Mouse (Mus musculus) limb, embryonic 15.5 days (tissue): ENCODE measurements around the gene Alpk1. TPM values are rescaled to one million over a fixed set of nuclear protein-coding genes. Genes with fewer than 3 reads are reported as not detected.

Source experiments
- ATAC-seq: fragments of 200-750 bp; cut with Nextera tagmentation; 2 replicates; pipeline ENCODE4 v1.8.0; 2017; ENCODE audit warnings: low read depth, moderate TSS enrichment; ENCODE audit not compliant: insufficient number of reproducible peaks, low FRiP score, low TSS enrichment
- H3K27ac ChIP-seq: fragments of 300-500 bp; sonication (generic); 2 replicates; pipeline ENCODE4 v1.5.1; 2015; ENCODE audit warnings: moderate library complexity, mild to moderate bottlenecking, inconsistent platforms
- H3K27me3 ChIP-seq: fragments of 300-500 bp; sonication (generic); 2 replicates; pipeline ENCODE4 v1.6.1; 2015; ENCODE audit warnings: inconsistent platforms
- H3K36me3 ChIP-seq: fragments of 300-500 bp; sonication (generic); 2 replicates; pipeline ENCODE4 v1.6.1; 2015; ENCODE audit warnings: inconsistent platforms
- H3K4me1 ChIP-seq: fragments of 300-500 bp; sonication (generic); 2 replicates; pipeline ENCODE4 v1.6.1; 2015; ENCODE audit warnings: inconsistent platforms
- H3K4me2 ChIP-seq: fragments of 300-500 bp; sonication (generic); 2 replicates; pipeline ENCODE4 v1.6.1; 2015; ENCODE audit warnings: mild to moderate bottlenecking, inconsistent platforms
- H3K4me3 ChIP-seq: fragments of 300-500 bp; sonication (generic); 2 replicates; pipeline ENCODE4 v1.5.1; 2015; ENCODE audit warnings: mild to moderate bottlenecking, inconsistent platforms
- H3K9ac ChIP-seq: fragments of 300-500 bp; sonication (generic); 2 replicates; pipeline ENCODE4 v1.6.1; 2015; ENCODE audit warnings: inconsistent platforms
- H3K9me3 ChIP-seq: fragments of 300-500 bp; sonication (generic); 2 replicates; pipeline ENCODE4 v1.6.1; 2016; ENCODE audit warnings: inconsistent platforms
- WGBS: fragments of 180-500 bp; shearing (Covaris S2); methylation state at CpG from one replicate; pipeline ENCODE4 v1.1.7; 2015; 5-methylcytosine and 5-hydroxymethylcytosine counted together
- polyA plus RNA-seq: library from polyadenylated mRNA; unstranded; fragments of >200 nt; fragmentation: Nextera tagmentation; extraction: Ambion mirVana; gene quantifications from 2 replicates; pipeline ENCODE4 v1.2.1, GENCODE M21; 2015

Gene Alpk1
- polyA plus RNA-seq, 1 experiment from 2014 or later = 1.5 TPM

DNA sequence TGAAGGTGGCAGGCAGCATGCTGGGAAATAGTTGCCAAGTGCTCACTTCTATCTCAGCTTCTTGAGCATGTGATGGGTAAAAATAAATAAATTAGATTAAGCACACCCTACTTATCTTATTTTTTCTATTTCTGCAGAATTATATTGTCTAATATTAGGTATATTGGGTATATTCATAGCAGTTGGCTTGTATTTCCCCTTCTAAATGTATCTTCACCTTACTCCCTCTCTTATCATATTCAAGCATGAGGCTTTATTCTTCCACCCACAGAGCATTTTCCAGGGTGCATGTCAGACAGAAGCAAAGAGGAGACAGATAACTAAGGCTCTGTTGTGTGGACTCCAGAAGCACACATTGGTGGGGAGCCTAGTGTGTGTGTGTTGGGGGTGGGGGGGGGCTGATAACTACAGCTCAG lies 22.4 kb downstream of the Alpk1 start:
- no peak overlapping the region for H3K4me2 ChIP-seq
- no peak overlapping the region for H3K27ac ChIP-seq
- ATAC-seq = no peak
- no peaks in the 10 kb centered on the region for H3K36me3 ChIP-seq
- H3K4me1 ChIP-seq = no peaks in the 10 kb centered on the region
- no peak overlapping the region for H3K4me3 ChIP-seq
- H3K27me3 ChIP-seq = peaks cover 39% of the 10 kb centered on the region; the same call in 1 of the 2 replicates
- no peak overlapping the region for H3K9ac ChIP-seq
- H3K9me3 ChIP-seq = no peaks in the 10 kb centered on the region

DNA sequence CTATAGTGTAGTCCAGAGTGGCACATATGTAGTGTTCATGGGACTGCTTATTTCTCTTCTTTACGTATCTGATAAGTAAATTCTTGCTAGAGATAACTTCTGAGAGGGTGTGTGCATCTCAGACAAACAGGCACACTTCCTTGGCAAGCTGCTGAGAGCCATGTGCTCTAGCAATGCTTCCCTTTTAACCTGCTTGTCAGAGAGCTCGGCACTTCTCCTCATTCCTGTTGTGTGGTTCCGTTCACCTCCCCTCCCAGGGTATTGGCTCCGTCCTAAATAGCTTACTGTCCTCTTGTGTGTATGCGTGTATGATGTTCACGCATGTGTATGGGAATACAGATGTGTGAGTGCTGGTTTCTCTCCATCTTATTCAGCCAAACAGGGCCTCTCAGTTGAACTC lies 23.9 kb downstream of the Alpk1 start:
- Histone ChIP-seq H3K27me3 (peaks cover 30% of the 10 kb centered on the region; the same call in 1 of the 2 replicates), H3K36me3 (no peaks in the 10 kb centered on the region), H3K9me3 (no peaks in the 10 kb centered on the region), H3K9ac (no peak overlapping the region), H3K4me2 (no peak overlapping the region), H3K4me1 (no peaks in the 10 kb centered on the region), H3K4me3 (no peak overlapping the region), H3K27ac (no peak overlapping the region)
- no peak for ATAC-seq
- WGBS = 79% methylated on average over 6 of the region's 6 CpGs

DNA sequence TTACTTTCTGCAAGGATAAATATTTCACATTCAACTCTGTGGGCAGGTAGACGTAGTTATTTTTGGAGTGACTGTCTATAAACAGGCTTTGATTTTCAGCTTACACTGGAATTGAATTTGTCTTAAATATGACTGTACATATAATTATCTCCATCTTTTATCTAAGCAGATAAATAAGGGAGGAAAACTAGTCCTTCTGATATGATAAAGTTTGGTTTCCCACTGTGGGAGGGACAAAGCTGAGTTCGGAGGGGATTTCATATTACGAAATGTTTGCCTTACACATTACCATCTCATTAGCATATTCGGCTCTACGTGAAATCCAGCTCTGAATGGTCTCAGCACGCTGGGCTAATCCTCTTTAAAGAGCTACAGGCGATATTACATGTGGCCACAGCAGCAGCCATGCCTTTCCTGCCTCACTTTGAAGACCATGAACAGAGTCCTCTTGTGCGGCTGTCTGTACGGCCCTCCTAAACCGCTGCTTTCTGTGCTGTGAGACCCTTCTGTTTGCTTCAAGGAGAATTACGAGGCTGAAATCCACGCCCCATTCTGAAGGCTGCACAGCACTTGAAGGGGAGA lies 30.3 kb downstream of the Alpk1 start:
- no peak for ATAC-seq
- no peak overlapping the region for H3K9ac ChIP-seq
- peak overlapping the region; percentile 10; the same call in 1 of the 2 replicates for H3K4me2 ChIP-seq
- WGBS = 14% methylated on average over 12 of the region's 12 CpGs
- H3K4me3 ChIP-seq = no peak overlapping the region
- no peak overlapping the region for H3K27ac ChIP-seq
- H3K27me3 ChIP-seq = peaks cover 50% of the 10 kb centered on the region
- H3K9me3 ChIP-seq = no peaks in the 10 kb centered on the region
- no peaks in the 10 kb centered on the region for H3K36me3 ChIP-seq
- H3K4me1 ChIP-seq = 0 out of 2 replicates have a peak, but pooled peaks cover 6% of the 10 kb centered on the region

DNA sequence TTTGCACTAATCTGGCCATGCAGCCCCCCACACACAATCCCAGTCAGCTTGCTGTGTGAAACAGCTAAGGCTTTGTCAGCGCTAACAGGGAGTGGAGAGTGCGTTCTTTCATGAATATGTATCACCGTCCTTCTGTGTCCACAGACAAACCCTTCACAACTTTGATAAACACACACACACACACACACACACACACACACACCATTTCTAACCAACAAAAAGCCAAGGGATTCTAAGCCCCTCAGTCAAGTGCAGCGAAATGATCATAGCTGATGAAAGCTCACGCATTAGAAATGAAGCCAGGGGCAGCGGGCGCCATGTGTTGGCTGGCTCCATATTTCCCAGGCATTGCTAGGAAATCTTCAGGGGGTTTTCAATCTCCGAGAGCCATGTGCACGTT lies 31.1 kb downstream of the Alpk1 start:
- H3K4me1 ChIP-seq = 0 out of 2 replicates have a peak, but pooled peaks cover 6% of the 10 kb centered on the region
- 0 out of 2 replicates have a peak overlapping the region, but pooled peaks have one; percentile 2 for H3K4me2 ChIP-seq
- H3K27me3 ChIP-seq = peaks cover 50% of the 10 kb centered on the region
- no peaks in the 10 kb centered on the region for H3K9me3 ChIP-seq
- no peak overlapping the region for H3K27ac ChIP-seq
- no peak overlapping the region for H3K4me3 ChIP-seq
- no peaks in the 10 kb centered on the region for H3K36me3 ChIP-seq
- WGBS = 21% methylated on average over 9 of the region's 9 CpGs
- ATAC-seq = no peak
- H3K9ac ChIP-seq = no peak overlapping the region

DNA sequence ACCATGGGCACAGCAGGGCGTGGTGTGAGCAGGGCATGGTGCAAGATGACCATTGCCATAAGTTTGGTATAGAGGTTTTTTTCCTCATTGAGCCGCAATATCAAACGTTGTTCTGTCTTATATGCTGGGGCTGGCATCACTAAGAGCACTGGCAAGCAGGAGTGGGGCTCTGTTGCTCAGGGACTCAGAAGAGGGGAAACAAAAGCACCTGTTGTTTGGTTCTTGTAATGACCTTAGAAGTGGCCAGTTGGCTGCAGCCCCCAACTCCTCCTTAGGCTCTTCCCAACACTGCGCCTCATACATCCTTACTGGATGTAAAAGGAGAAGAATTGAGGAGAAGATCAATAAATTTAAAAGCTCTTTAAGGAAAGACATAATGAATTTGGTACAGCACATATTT lies 31.7 kb downstream of the Alpk1 start:
- Histone ChIP-seq H3K27ac (no peak overlapping the region), H3K4me1 (0 out of 2 replicates have a peak, but pooled peaks cover 6% of the 10 kb centered on the region), H3K27me3 (peaks cover 49% of the 10 kb centered on the region), H3K36me3 (no peaks in the 10 kb centered on the region), H3K9me3 (no peaks in the 10 kb centered on the region), H3K4me3 (no peak overlapping the region), H3K4me2 (no peak overlapping the region), H3K9ac (no peak overlapping the region)
- WGBS = 58% methylated on average over 4 of the region's 4 CpGs
- ATAC-seq = no peak

DNA sequence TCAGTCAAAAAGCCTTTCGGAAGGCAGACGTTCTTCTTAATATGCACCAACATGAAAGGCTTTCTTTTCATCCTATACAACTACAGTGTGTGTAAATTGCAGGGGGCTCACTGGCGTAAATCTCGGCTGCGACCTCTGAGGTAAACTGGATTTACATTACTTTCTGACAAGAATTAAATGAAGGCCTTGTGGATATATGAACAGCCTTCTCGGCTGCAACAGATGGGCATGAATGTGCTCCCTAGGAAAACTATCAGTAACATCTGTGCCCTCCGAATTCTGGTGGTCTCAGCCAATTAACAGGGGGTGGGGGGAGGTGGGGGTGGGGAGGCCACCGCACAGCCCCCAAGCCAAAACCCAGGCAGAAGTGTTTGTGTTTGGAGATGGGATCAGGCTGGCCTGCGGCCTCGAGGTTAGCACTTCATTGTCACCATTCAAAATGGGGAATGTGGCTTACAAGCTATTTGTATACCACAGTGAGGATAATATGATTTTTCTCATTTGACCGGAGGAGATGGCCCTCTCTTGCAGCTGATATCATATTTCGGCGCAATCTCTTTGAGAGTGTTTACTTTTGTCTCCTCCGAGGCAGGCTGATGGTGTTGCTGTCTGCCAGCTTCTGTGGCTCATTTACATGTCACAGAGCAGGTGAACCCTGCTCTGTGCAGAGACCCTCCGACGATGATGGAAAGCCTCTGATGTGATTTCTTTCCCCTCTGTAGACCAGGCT lies 34.3 kb downstream of the Alpk1 start:
- peaks cover 48% of the 10 kb centered on the region for H3K27me3 ChIP-seq
- H3K36me3 ChIP-seq = no peaks in the 10 kb centered on the region
- no peak overlapping the region for H3K9ac ChIP-seq
- no peaks in the 10 kb centered on the region for H3K9me3 ChIP-seq
- H3K4me2 ChIP-seq = no peak overlapping the region
- ATAC-seq = no peak
- no peak overlapping the region for H3K4me3 ChIP-seq
- 0 out of 2 replicates have a peak, but pooled peaks cover 6% of the 10 kb centered on the region for H3K4me1 ChIP-seq
- H3K27ac ChIP-seq = no peak overlapping the region
- 18% methylated on average over 16 of the region's 16 CpGs for WGBS

DNA sequence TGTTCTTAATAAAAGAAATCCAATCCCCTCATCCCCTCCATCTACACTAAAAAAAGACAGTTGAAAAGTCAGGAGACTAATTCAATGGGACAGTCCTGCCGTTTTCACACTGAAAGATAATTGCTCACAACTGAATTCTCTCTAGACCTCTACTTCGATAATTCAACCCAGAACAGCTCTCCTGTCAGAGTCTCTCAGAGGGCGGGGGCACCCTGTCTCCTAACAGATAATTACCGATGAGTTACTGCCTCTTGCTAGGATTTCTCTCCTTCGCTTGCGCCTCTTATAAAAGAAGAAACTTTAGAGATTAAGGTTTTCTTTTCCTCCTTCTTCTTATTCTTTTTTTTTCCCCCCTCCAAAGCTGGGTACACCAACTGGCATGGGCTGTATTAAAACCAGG lies 34.8 kb downstream of the Alpk1 start:
- no peak overlapping the region for H3K4me2 ChIP-seq
- H3K27me3 ChIP-seq = peaks cover 44% of the 10 kb centered on the region
- 15% methylated on average over 6 of the region's 6 CpGs for WGBS
- no peak overlapping the region for H3K27ac ChIP-seq
- H3K36me3 ChIP-seq = no peaks in the 10 kb centered on the region
- H3K4me3 ChIP-seq = no peak overlapping the region
- ATAC-seq = no peak
- 0 out of 2 replicates have a peak, but pooled peaks cover 6% of the 10 kb centered on the region for H3K4me1 ChIP-seq
- H3K9ac ChIP-seq = no peak overlapping the region
- no peaks in the 10 kb centered on the region for H3K9me3 ChIP-seq

DNA sequence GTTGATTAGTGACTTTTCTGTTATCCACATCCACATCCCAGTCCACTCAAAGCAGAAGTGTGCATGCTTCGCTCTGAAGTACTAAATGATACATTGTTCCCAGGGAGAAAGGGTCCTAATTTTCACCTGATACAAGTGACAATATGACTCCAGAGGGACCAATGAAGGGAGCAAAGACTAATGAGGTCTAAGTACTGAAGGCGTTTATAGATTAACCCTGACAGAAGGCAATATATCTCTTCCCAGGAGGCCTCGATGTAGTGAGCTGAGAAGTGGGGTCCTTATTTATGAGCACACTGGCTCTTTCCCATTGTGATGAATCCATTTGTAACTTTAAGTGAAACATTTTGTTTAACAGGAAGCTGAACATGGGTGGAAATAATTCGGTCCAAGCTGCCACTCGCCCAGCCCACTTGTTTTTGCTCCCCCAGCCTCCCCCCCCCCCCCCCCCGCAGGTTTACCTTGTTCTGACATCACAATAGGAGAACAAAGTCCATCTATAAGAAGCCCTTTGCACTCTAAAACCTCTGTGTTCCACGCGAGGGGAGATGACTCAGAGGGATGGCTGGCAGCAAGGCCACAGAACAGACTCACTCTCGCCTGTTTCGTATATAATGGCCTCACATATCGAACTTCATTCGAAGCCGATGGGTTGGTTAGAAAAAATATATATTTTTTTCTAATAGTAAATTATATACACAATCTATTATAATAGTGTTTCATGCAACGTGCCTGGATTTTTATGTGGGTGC lies 36.5 kb downstream of the Alpk1 start:
- Histone ChIP-seq H3K27me3 (peaks cover 31% of the 10 kb centered on the region), H3K36me3 (no peaks in the 10 kb centered on the region)
- 55% methylated on average over 14 of the region's 14 CpGs for WGBS

DNA sequence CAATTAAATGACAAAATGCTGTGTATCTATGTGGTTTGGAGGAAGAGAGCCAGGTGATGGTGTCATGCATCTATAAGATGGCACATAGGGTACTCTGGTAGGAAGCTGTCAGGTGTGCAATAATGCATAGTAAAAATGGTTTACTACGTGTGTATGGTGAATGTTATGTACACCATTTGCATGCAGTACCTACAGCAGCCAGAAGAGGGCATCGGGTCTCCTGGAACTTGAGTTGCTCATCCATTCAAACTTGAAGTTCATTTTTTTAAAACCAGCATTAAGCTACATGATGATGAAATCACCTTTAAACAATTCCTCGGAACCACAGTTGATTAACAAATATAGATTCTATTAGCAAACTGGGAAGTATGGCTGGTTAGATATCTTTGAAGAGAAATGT lies 38.9 kb downstream of the Alpk1 start:
- 90% methylated on average over 3 of the region's 3 CpGs for WGBS
- Histone ChIP-seq H3K9me3 (no peaks in the 10 kb centered on the region), H3K4me1 (no peaks in the 10 kb centered on the region)

More for the DNA sequence above, 36.5 kb downstream of the Alpk1 start:
- no peaks in the 10 kb centered on the region for H3K4me1 ChIP-seq
- no peaks in the 10 kb centered on the region for H3K9me3 ChIP-seq
- H3K27ac ChIP-seq = no peak overlapping the region
- H3K4me2 ChIP-seq = no peak overlapping the region
- no peak overlapping the region for H3K4me3 ChIP-seq
- H3K9ac ChIP-seq = no peak overlapping the region
- ATAC-seq = no peak

DNA sequence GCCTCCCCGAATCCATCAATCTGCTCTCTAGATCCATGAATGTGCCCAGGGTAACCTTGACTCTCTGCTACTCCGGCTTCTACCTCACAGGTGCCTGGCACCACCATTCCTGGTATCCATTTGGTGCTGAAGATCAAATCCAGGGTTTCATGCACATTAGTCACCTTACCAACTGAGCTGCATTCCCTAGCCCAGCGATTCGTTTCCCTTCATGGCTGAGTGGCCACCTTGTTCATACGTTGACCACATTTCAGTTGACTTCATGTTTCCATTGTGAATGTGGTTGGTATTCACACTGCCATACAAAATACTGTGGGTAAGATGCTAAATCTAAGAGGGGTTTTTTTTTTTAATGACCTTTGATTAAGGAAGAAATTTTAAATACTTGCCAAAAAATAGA lies 42.5 kb downstream of the Alpk1 start:
- ATAC-seq = no peak
- H3K9me3 ChIP-seq = no peaks in the 10 kb centered on the region
- H3K27me3 ChIP-seq = no peaks in the 10 kb centered on the region
- H3K4me3 ChIP-seq = no peak overlapping the region
- no peak overlapping the region for H3K9ac ChIP-seq
- no peak overlapping the region for H3K4me2 ChIP-seq
- WGBS = 88% methylated on average over 5 of the region's 5 CpGs
- H3K27ac ChIP-seq = no peak overlapping the region
- no peaks in the 10 kb centered on the region for H3K36me3 ChIP-seq
- H3K4me1 ChIP-seq = no peaks in the 10 kb centered on the region

More for the DNA sequence above, 38.9 kb downstream of the Alpk1 start:
- no peaks in the 10 kb centered on the region for H3K36me3 ChIP-seq
- H3K4me3 ChIP-seq = no peak overlapping the region
- no peak overlapping the region for H3K4me2 ChIP-seq
- no peak overlapping the region for H3K9ac ChIP-seq
- no peak overlapping the region for H3K27ac ChIP-seq
- peaks cover 13% of the 10 kb centered on the region for H3K27me3 ChIP-seq
- no peak for ATAC-seq

DNA sequence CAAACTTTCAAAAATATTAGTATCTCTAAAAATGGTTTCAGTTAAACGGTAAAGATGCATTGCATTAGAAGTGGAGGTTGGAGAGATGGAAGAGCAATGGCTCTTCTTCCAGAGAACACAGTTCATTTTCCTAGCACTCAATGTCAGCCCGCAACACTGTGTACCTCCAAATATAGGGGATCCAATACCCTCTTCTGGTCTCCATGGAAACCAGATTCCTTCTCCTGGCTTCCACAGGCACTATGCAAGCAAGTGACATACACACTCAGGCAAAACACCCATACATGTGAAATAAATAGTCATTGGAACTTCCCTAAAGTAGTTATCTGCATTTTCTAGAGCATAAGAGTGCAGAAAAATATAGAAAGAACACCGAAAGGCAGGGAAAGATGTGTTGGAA lies 44.9 kb downstream of the Alpk1 start:
- no peak overlapping the region for H3K27ac ChIP-seq
- no peak overlapping the region for H3K9ac ChIP-seq
- H3K36me3 ChIP-seq = no peaks in the 10 kb centered on the region
- WGBS = 87% methylated on average over 3 of the region's 3 CpGs
- H3K9me3 ChIP-seq = no peaks in the 10 kb centered on the region
- H3K4me2 ChIP-seq = no peak overlapping the region
- no peak overlapping the region for H3K4me3 ChIP-seq
- 0 out of 2 replicates have a peak, but pooled peaks cover 3% of the 10 kb centered on the region for H3K27me3 ChIP-seq
- no peaks in the 10 kb centered on the region for H3K4me1 ChIP-seq
- no peak for ATAC-seq
